Mouse (Mus musculus) lung, embryonic 15.5 days (tissue): ENCODE measurements at regions not wholly inside any gene's neighbourhood (a gene's known extent, or its start where the extent isn't known, plus 50 kb on each side); places are given as distances from the start of the nearest gene placed in this dataset.

Experiments used
- ATAC-seq: fragments of 200-750 bp; cut with Nextera tagmentation; 2 replicates; pipeline ENCODE4 v1.8.0; 2017; ENCODE audit warnings: moderate number of reproducible peaks, borderline replicate concordance; ENCODE audit not compliant: low FRiP score, low TSS enrichment; ENCODE audit errors: extremely low read depth
- H3K27ac ChIP-seq: fragments of 300-500 bp; sonication (generic); 2 replicates; pipeline ENCODE4 v1.5.1; 2015; ENCODE audit warnings: moderate library complexity, mild to moderate bottlenecking, inconsistent platforms
- H3K27me3 ChIP-seq: fragments of 300-500 bp; sonication (generic); 2 replicates; pipeline ENCODE4 v1.6.1; 2015; ENCODE audit warnings: inconsistent platforms
- H3K36me3 ChIP-seq: fragments of 300-500 bp; sonication (generic); 2 replicates; pipeline ENCODE4 v1.6.1; 2015; ENCODE audit warnings: inconsistent platforms
- H3K4me1 ChIP-seq: fragments of 300-500 bp; sonication (generic); 2 replicates; pipeline ENCODE4 v1.6.1; 2015; ENCODE audit warnings: inconsistent platforms
- H3K4me2 ChIP-seq: fragments of 300-500 bp; sonication (generic); 2 replicates; pipeline ENCODE4 v1.6.1; 2015; ENCODE audit warnings: inconsistent platforms, mild to moderate bottlenecking, moderate library complexity
- H3K4me3 ChIP-seq: fragments of 300-500 bp; sonication (generic); 2 replicates; pipeline ENCODE4 v1.5.1; 2015; ENCODE audit warnings: mild to moderate bottlenecking, inconsistent platforms
- H3K9ac ChIP-seq: fragments of 300-500 bp; sonication (generic); 2 replicates; pipeline ENCODE4 v1.6.1; 2015; ENCODE audit warnings: inconsistent platforms
- H3K9me3 ChIP-seq: fragments of 300-500 bp; sonication (generic); 2 replicates; pipeline ENCODE4 v1.6.1; 2016; ENCODE audit warnings: inconsistent platforms
- WGBS: fragments of 180-500 bp; shearing (Covaris S2); methylation state at CpG from one replicate; pipeline ENCODE4 v1.1.7; 2015; 5-methylcytosine and 5-hydroxymethylcytosine counted together

GRCm38 (mm10) chr6:89042478-89043239 lies 140.6 kb downstream of the Tpra1 start:
- H3K27me3 ChIP-seq = no peaks in the 10 kb centered on the region; the same call in none of the 2 replicates
- ATAC-seq = no peak
- peaks cover 4% of the 10 kb centered on the region; the same call in 1 of the 2 replicates for H3K4me1 ChIP-seq
- no peak overlapping the region for H3K4me3 ChIP-seq
- no peaks in the 10 kb centered on the region for H3K36me3 ChIP-seq
- H3K9ac ChIP-seq = no peak overlapping the region
- no peak overlapping the region for H3K4me2 ChIP-seq
- 20% methylated on average over 24 of the region's 24 CpGs for WGBS
- no peaks in the 10 kb centered on the region for H3K9me3 ChIP-seq
- no peak overlapping the region for H3K27ac ChIP-seq

GRCm38 (mm10) chr6:89045436-89045966 lies 143.4 kb downstream of the Tpra1 start:
- Histone ChIP-seq H3K9me3 (no peaks in the 10 kb centered on the region), H3K4me1 (peaks cover 4% of the 10 kb centered on the region; the same call in 1 of the 2 replicates), H3K27me3 (peaks cover 9% of the 10 kb centered on the region), H3K4me2 (no peak overlapping the region), H3K9ac (no peak overlapping the region), H3K36me3 (no peaks in the 10 kb centered on the region), H3K4me3 (no peak overlapping the region), H3K27ac (no peak overlapping the region)
- 67% methylated on average over 4 of the region's 4 CpGs for WGBS
- ATAC-seq = no peak

GRCm38 (mm10) chr6:89046476-89046875 lies 144.4 kb downstream of the Tpra1 start:
- H3K4me1 ChIP-seq = peaks cover 4% of the 10 kb centered on the region; the same call in 1 of the 2 replicates
- H3K9ac ChIP-seq = no peak overlapping the region
- ATAC-seq = no peak
- 78% methylated on average over 2 of the region's 2 CpGs for WGBS
- H3K27me3 ChIP-seq = peaks cover 9% of the 10 kb centered on the region
- no peak overlapping the region for H3K4me3 ChIP-seq
- no peaks in the 10 kb centered on the region for H3K36me3 ChIP-seq
- H3K27ac ChIP-seq = no peak overlapping the region
- no peak overlapping the region for H3K4me2 ChIP-seq
- no peaks in the 10 kb centered on the region for H3K9me3 ChIP-seq

DNA sequence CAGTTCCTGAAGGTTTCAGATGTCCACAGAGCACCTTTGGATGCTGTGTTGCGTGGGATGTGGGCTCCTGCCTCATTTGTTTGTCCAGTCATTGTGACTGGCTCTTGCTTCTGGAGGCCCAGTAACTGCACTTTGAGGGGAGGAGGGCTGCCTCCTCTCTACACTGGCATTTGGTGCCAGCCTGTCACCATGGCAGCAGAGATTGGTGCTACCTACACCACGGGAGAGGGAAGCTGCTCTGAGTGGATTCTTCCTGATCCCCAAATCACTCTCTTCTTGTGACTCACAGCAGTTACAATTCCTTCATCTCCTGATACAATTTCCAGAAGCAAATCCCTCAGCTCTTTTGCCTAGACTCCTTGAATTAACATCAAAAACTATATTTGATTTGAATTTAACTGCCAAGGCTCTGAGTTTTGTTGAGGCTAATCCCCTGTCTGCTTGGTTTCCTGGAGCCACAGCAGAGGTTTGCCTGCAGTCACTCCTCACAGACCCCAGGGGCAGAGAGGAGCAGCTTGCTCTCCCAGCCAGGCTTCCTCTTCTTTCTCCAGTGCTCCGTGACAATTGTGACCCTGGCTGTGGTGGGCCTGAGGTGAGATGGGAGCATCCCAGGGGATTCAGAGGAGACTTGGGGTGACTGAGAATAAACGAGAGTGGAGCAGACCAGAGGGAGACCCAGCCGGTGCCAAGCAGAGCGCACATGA lies 145.7 kb downstream of the Tpra1 start:
- 50% methylated on average over 6 of the region's 6 CpGs for WGBS
- Histone ChIP-seq H3K4me2 (no peak overlapping the region), H3K36me3 (no peaks in the 10 kb centered on the region), H3K9me3 (no peaks in the 10 kb centered on the region), H3K4me1 (peaks cover 1% of the 10 kb centered on the region; the same call in 1 of the 2 replicates), H3K27ac (no peak overlapping the region), H3K4me3 (no peak overlapping the region), H3K27me3 (peaks cover 9% of the 10 kb centered on the region; the same call in 1 of the 2 replicates), H3K9ac (no peak overlapping the region)
- ATAC-seq = no peak

GRCm38 (mm10) chr6:89049290-89049689 lies 147.2 kb downstream of the Tpra1 start:
- 50% methylated on average over 1 of the region's 1 CpGs for WGBS
- H3K36me3 ChIP-seq = no peaks in the 10 kb centered on the region

GRCm38 (mm10) chr6:89050575-89051270 lies 148.7 kb downstream of the Tpra1 start:
- 72% methylated on average over 13 of the region's 13 CpGs for WGBS
- Histone ChIP-seq H3K9me3 (no peaks in the 10 kb centered on the region), H3K4me3 (no peak overlapping the region), H3K4me1 (no peaks in the 10 kb centered on the region), H3K27me3 (peaks cover 9% of the 10 kb centered on the region; the same call in 1 of the 2 replicates), H3K27ac (no peak overlapping the region), H3K9ac (no peak overlapping the region), H3K36me3 (no peaks in the 10 kb centered on the region), H3K4me2 (no peak overlapping the region)
- no peak for ATAC-seq

More at GRCm38 (mm10) chr6:89049290-89049689, 147.2 kb downstream of the Tpra1 start:
- Histone ChIP-seq H3K4me2 (no peak overlapping the region), H3K27me3 (peaks cover 9% of the 10 kb centered on the region; the same call in 1 of the 2 replicates), H3K4me3 (no peak overlapping the region), H3K27ac (no peak overlapping the region), H3K9me3 (no peaks in the 10 kb centered on the region), H3K9ac (no peak overlapping the region), H3K4me1 (no peaks in the 10 kb centered on the region)
- no peak for ATAC-seq

DNA sequence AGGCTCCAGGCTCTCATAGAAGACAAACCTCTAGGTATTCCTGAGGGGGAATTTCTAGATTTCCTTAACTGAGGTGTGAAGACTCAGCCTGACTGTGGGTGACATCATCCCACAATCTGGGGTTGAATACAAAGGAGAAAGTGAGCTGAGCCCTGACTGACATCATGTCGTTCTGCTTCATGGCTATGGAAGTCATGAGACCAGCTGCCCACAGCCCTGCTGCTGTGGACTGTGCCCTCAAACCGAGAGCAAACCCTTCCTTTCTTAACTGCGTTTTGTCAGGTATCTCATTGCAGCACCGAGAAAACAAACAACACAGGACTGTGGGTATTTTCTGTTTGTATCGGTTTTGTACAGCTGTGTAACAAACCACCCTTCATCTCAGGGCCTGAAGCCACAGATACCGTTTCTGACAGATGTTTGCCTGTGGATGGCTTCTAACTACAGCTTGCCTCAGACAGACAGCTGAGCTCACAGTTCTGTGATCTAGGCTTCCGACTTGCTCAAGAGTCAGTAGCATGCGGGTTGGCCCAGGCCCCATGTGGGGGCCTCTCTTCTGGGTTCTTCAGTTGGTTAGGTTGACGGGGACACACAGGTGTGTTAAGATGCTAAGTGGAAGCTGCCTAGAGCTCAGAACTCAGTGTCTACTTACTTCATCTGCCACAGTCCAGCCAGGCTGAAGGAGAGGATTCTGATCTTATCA lies 150.9 kb downstream of the Tpra1 start:
- no peaks in the 10 kb centered on the region for H3K9me3 ChIP-seq
- WGBS = 74% methylated on average over 9 of the region's 9 CpGs
- H3K27me3 ChIP-seq = 0 out of 2 replicates have a peak, but pooled peaks cover 9% of the 10 kb centered on the region
- H3K9ac ChIP-seq = no peak overlapping the region
- H3K4me1 ChIP-seq = no peaks in the 10 kb centered on the region
- no peak overlapping the region for H3K4me3 ChIP-seq
- no peaks in the 10 kb centered on the region for H3K36me3 ChIP-seq
- no peak overlapping the region for H3K27ac ChIP-seq
- H3K4me2 ChIP-seq = no peak overlapping the region
- ATAC-seq = no peak

- 77% methylated on average over 13 of the region's 13 CpGs for WGBS
- Histone ChIP-seq H3K9me3 (no peaks in the 10 kb centered on the region), H3K27ac (no peak overlapping the region), H3K9ac (no peak overlapping the region), H3K36me3 (no peaks in the 10 kb centered on the region), H3K4me1 (no peaks in the 10 kb centered on the region), H3K27me3 (no peaks in the 10 kb centered on the region), H3K4me3 (no peak overlapping the region), H3K4me2 (no peak overlapping the region)
- no peak for ATAC-seq
Measured at GRCm38 (mm10) chr6:89054060-89054459, 152.0 kb downstream of the Tpra1 start.

DNA sequence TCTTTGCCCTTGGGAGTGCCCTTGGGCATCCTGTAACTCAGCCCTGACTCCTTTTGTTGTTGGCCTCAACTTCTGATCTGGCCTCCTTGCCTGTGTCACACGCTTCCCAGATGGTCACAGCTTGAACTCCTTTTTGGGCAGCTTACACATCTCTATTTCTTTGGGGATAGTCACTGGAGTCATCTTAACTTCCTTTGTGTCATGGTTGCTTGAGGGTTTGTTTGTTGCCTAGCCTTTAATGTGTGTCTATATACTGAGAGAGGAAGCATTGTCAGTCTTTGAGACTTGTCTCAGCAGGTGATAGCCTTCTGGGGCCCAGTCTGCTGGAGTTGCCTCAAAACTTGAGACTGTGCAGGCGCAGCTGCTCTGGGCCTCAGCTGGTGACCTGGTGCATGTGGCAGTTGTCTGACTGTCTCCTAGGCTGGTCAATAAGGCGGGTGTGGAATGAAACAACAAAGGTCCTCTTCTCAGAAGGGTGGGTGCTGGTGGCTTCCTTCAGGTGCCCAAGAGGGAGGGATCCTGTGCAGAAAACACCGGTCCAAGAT lies 157.5 kb downstream of the Tpra1 start:
- no peaks in the 10 kb centered on the region for H3K27me3 ChIP-seq
- no peak overlapping the region for H3K27ac ChIP-seq
- H3K4me2 ChIP-seq = no peak overlapping the region
- no peaks in the 10 kb centered on the region for H3K36me3 ChIP-seq
- no peak overlapping the region for H3K4me3 ChIP-seq
- H3K9me3 ChIP-seq = no peaks in the 10 kb centered on the region
- H3K9ac ChIP-seq = no peak overlapping the region
- H3K4me1 ChIP-seq = no peaks in the 10 kb centered on the region
- 70% methylated on average over 4 of the region's 4 CpGs for WGBS
- no peak for ATAC-seq

GRCm38 (mm10) chr6:89064977-89065580 lies 163.0 kb downstream of the Tpra1 start:
- no peaks in the 10 kb centered on the region for H3K36me3 ChIP-seq

DNA sequence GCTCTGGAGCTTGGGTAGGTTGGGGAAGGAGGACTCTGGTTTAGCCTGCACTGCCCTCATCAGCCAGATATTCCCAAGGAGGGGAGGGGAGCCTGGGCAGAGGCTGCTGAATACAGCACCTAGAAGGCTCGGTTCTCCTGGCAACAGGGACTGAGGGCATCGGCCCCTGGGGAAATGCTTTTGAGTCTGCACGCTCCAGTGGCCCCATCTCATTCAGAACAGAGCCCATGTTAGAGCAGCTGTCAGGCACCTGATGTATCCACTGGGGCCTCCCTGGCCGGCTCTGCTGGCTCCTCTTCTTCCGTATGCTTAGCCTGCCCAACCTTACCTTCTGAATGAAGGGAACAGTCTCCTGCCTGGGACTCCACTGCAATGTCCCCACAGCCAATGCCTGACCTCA lies 164.5 kb downstream of the Tpra1 start:
- Histone ChIP-seq H3K4me3 (no peak overlapping the region), H3K4me2 (no peak overlapping the region), H3K36me3 (no peaks in the 10 kb centered on the region), H3K9me3 (no peaks in the 10 kb centered on the region), H3K27ac (no peak overlapping the region), H3K9ac (no peak overlapping the region), H3K27me3 (no peaks in the 10 kb centered on the region), H3K4me1 (no peaks in the 10 kb centered on the region)
- ATAC-seq = no peak
- 73% methylated on average over 5 of the region's 5 CpGs for WGBS

More at GRCm38 (mm10) chr6:89064977-89065580, 163.0 kb downstream of the Tpra1 start:
- Histone ChIP-seq H3K9me3 (no peaks in the 10 kb centered on the region), H3K27ac (no peak overlapping the region), H3K4me1 (no peaks in the 10 kb centered on the region), H3K9ac (no peak overlapping the region), H3K4me2 (no peak overlapping the region), H3K4me3 (no peak overlapping the region), H3K27me3 (no peaks in the 10 kb centered on the region)
- 79% methylated on average over 7 of the region's 7 CpGs for WGBS
- ATAC-seq = no peak
